Mouse (Mus musculus): ENCODE measurements around the gene Lair1. TPM values are rescaled to one million over a fixed set of nuclear protein-coding genes. Genes with fewer than 3 reads are reported as not detected.
"Not testable (repeated sequence)": the region's sequence is repeated elsewhere in the genome, so short reads cannot be mapped to it uniquely, and the experiment has no call there.

The Lair1 gene
- total RNA-seq, 4 experiments from 2014 or later = 6.6 to 31.0 (median 18.0) TPM

DNA sequence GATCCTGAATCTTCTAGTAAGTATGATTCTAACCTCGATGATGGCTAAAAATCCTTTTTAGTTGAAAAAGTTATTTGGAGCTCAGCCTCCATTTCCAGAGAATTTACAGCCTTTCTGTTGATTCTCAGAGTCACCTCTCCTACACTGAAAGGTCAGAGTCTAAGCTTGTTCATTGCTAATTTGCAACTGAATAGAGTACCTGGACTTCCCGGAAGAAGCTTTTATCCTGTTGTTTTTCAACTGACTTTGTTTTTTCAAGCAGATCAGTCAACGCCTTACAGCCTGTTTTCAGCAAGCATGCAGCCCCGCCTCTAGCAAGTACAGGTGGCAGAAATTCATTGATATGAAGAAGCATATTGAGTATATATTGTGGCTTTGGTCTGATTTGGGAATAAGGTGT lies 59.0 kb downstream of the Lair1 start:
- not testable (repeated sequence) for DNase-seq (ENCODE audit: low spot score in 2 of 2)

DNA sequence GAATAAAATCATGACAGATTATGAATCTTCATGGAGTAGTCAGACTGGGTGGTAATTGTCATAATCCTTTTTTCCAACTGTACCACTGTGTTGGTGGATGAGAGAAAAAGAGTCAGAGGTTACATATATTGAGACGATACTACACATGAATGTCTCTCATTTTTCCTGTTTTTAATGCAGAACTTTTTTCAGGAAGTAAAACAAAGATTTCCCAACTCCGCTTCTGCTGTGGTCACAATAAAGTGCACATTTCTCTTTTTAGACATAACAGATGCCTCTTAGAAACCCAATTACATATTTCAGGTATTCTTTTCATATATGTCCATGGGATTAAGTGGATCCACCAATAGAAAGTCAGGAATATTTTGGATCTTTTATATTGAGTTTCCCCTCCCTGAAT lies 101.0 kb downstream of the Lair1 start:
- no peak for DNase-seq (ENCODE audit: low spot score in 2 of 2)

DNA sequence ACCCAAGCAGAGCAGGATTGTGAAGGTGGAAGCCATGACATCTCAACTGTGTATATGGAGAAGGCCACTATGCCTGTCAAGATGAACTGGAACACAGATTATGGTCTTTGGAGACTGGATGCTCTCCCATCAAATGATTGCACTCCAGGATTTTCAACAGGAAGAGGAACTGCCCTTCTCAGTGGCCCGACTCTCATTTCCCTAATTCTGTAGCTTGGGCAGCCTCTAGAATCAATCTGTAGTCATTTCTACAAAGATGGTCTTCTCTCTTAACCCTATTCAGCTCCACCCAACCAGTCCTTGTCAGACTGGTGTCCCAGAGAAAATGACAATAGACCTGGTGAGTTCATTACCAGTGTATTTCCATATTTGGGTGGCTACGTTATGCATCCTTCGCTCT lies 105.6 kb downstream of the Lair1 start:
- no peak for DNase-seq (ENCODE audit: low spot score in 2 of 2)

Other genes starting within 250 kb of the Lair1 start
- gene Gm15448, start 237.5 kb downstream of the Lair1 start, total RNA-seq (2022) = not detected
- gene Pira2, start 218.2 kb downstream of the Lair1 start, total RNA-seq (2022) = under 1 TPM in 1 of 4 experiments, not detected in 3; 0.23 TPM
- not detected for gene Gm14548, start 165.1 kb downstream of the Lair1 start, total RNA-seq (2022)
- gene Lilra6, start 147.7 kb downstream of the Lair1 start, total RNA-seq (2022) = not detected
- 100 to 1,000 TPM; 459 to 552 (median 528) TPM for gene Ttyh1, start 56.2 kb upstream of the Lair1 start, total RNA-seq (2022)
- gene Leng8, start 73.8 kb upstream of the Lair1 start, total RNA-seq (2022) = 100 to 1,000 TPM; 173 to 209 (median 190) TPM
- 1 to 10 TPM; 5.1 to 6.8 (median 5.7) TPM for gene Leng9, start 87.2 kb upstream of the Lair1 start, total RNA-seq (2022)
- 1 to 10 TPM in 2 of 4 experiments, under 1 TPM in 1, not detected in 1; 0.89 to 1.3 (median 1.1) TPM for gene Cdc42ep5, start 101.7 kb upstream of the Lair1 start, total RNA-seq (2022)
- under 1 TPM in 1 of 4 experiments, not detected in 3; 0.50 TPM for gene Lilra5, start 174.6 kb upstream of the Lair1 start, total RNA-seq (2022)

Measured in layer of hippocampus, adult 8-10 months (tissue).